Mouse (Mus musculus) forebrain, embryonic 10.5 days (tissue): ENCODE measurements at regions not wholly inside any gene's neighbourhood (a gene's known extent, or its start where the extent isn't known, plus 50 kb on each side); places are given as distances from the start of the nearest gene placed in this dataset.

Experiments
- DNase-seq: peaks from one replicate; pipeline ENCODE4 v3.0.0-alpha.2; 2017; ENCODE audit warnings: low spot score; ENCODE audit errors: extremely low spot score
- H3K27ac ChIP-seq: fragments of 300-500 bp; sonication (generic); 2 replicates; pipeline ENCODE4 v1.5.1; 2016; ENCODE audit warnings: mild to moderate bottlenecking
- H3K27me3 ChIP-seq: fragments of 300-500 bp; sonication (generic); 2 replicates; pipeline ENCODE4 v1.6.1; 2016; ENCODE audit warnings: mild to moderate bottlenecking; ENCODE audit not compliant: poor library complexity, severe bottlenecking
- H3K36me3 ChIP-seq: fragments of 300-500 bp; sonication (generic); replicated peaks from 2 replicates; pipeline ENCODE4 v1.6.1; 2016; ENCODE audit warnings: mild to moderate bottlenecking, moderate library complexity
- H3K4me1 ChIP-seq: fragments of 300-500 bp; sonication (generic); 2 replicates; pipeline ENCODE4 v1.6.1; 2016
- H3K4me3 ChIP-seq: fragments of 300-500 bp; sonication (generic); 2 replicates; pipeline ENCODE4 v1.5.1; 2016; ENCODE audit warnings: mild to moderate bottlenecking, moderate library complexity
- H3K9me3 ChIP-seq: fragments of 300-500 bp; sonication (generic); 2 replicates; pipeline ENCODE4 v1.6.1; 2016; ENCODE audit warnings: mild to moderate bottlenecking, moderate library complexity
- WGBS: fragments of 180-500 bp; shearing (Covaris S2); methylation state at CpG from one replicate; pipeline ENCODE4 v1.1.7; 2016; 5-methylcytosine and 5-hydroxymethylcytosine counted together

DNA sequence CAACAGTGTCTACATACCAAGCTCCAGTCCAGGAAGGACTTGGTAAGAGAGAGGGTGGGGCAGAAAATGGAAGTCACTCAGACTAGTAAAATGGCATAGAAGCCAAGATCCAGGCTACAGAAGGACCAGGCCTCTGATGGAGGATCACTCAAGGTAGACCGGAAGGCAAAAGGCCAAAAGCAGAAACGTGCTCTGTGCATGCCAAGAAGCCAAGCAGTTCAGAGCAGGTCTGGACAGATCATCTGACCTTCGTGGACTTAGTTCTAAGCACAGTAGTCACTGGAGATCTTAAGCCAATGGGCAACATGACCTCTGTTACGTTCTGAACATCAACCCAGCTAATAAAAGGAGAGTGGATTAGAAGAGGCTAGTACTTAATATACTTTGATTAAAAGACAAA is 90.6 kb upstream of the Sesn3 start:
- no peaks in the 10 kb centered on the region for H3K36me3 ChIP-seq
- no peak overlapping the region for H3K27ac ChIP-seq
- DNase-seq, result no peak
- 88% methylated on average over 4 of the region's 4 CpGs for WGBS
- no peaks in the 10 kb centered on the region for H3K9me3 ChIP-seq
- no peaks in the 10 kb centered on the region for H3K27me3 ChIP-seq
- no peak overlapping the region for H3K4me3 ChIP-seq
- H3K4me1 ChIP-seq, result peaks cover 12% of the 10 kb centered on the region; the same call in 1 of the 2 replicates

DNA sequence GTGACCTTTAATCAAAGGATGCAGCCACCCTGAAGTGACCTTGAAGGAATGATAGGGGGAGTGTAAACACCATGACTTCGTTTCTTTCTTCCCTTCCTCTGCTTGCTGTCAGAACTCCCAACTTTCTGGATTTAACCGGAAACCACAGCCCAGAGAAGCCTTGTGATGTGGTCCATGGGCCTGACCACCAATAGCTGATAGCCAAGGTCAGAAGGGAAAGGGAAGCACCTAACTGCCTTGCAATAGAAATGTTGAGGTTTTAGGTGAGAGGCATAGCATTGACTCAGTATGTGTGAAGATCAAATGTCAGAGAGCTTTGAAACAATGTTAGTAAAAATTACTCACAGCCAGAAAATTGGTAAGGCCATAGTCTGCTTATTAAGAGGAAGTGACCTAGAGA is 89.2 kb upstream of the Sesn3 start:
- no peak overlapping the region for H3K4me3 ChIP-seq
- H3K9me3 ChIP-seq, result no peaks in the 10 kb centered on the region
- H3K27ac ChIP-seq, result no peak overlapping the region
- H3K36me3 ChIP-seq, result no peaks in the 10 kb centered on the region
- peaks cover 12% of the 10 kb centered on the region; the same call in 1 of the 2 replicates for H3K4me1 ChIP-seq
- 64% methylated on average over 2 of the region's 2 CpGs for WGBS
- no peak for DNase-seq
- H3K27me3 ChIP-seq, result no peaks in the 10 kb centered on the region

DNA sequence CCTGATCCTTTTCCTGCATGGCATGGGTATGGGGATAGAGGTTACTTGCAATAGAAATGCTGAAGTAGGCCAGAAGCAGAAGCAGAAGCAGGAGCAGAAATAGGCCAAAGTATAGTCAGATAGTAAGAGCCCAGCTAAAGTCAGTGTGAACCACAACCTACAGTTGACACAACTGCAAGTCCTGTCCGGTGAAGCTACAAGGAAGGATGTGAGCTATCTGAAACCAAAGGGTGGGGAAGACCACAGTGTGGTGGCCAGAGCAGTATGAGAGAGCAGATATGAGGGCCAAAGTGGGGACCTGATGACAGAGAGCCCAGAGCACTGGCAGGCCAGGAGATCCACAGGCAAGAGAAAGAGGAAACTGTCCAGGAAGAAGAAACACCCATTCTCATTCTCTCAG is 87.1 kb upstream of the Sesn3 start:
- Histone ChIP-seq H3K4me1 (peaks cover 14% of the 10 kb centered on the region), H3K9me3 (no peaks in the 10 kb centered on the region), H3K27me3 (no peaks in the 10 kb centered on the region), H3K27ac (no peak overlapping the region), H3K36me3 (no peaks in the 10 kb centered on the region), H3K4me3 (no peak overlapping the region)
- DNase-seq, result no peak
- WGBS, result 96% methylated on average over 1 of the region's 1 CpGs

DNA sequence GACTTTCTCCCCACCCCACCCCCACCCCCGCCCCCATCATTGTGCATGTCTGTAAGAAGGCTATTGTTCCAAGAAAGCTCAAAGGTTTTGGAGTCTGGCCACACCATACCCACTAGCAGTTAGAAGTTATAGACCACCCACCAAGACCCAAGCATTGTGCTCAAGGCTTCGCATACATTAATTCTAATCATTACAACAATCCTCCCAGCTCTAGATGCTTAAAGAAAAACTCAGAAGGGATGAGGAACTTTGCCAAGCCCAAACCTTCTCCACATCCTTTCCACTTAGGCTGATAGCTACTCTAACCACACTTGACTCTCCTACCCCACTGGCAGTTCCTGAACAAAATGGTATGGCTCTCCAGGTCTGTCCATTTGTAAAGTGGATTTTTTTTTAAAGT is 86.4 kb upstream of the Sesn3 start:
- no peaks in the 10 kb centered on the region for H3K9me3 ChIP-seq
- DNase-seq, result no peak
- no peaks in the 10 kb centered on the region for H3K36me3 ChIP-seq
- H3K4me1 ChIP-seq, result peaks cover 17% of the 10 kb centered on the region
- WGBS, result 71% methylated on average over 2 of the region's 2 CpGs
- no peaks in the 10 kb centered on the region for H3K27me3 ChIP-seq
- H3K4me3 ChIP-seq, result no peak overlapping the region
- no peak overlapping the region for H3K27ac ChIP-seq

DNA sequence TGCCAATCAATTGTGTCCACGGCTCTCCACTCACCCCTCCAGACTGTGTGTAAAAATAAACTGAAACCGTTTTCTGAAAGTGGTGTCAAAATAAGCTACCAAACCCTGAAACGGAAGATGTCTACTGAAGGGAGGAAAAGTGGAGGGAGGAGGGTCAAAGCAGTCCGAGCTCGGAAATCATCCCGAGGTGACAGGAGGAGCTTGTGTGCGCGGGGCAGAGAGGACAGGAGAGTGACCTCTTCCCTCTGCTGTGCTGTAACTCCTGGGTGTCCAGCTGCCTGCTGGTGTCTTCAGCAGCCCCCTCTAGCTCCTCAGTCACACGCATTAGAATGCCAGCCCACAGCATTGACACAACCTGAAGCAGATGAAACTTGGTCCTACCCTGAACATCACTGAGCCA is 84.2 kb upstream of the Sesn3 start:
- 83% methylated on average over 9 of the region's 9 CpGs for WGBS
- DNase-seq, result no peak
- Histone ChIP-seq H3K4me3 (no peak overlapping the region), H3K9me3 (no peaks in the 10 kb centered on the region), H3K27me3 (no peaks in the 10 kb centered on the region), H3K4me1 (peaks cover 15% of the 10 kb centered on the region), H3K36me3 (no peaks in the 10 kb centered on the region), H3K27ac (no peak overlapping the region)

DNA sequence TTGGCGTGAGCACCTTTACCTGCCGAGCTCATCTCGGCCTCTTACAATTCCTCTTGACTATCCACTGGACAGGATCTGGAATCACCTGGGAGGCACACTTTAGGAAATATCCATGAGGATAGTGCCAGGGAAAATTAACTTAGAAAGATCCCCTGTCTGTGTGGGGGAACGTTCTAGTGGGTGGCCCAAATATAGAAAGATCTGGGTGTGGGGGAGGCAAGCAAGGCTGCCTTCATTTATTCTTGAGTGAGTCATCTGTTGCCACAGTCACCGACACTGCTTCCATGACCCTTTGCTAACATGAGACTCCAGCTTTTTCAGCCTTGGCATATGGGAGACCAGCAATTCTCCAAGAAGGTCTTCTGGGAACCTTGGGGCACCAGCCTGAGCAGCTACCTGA is 80.1 kb upstream of the Sesn3 start:
- no peak for DNase-seq
- no peaks in the 10 kb centered on the region for H3K36me3 ChIP-seq
- no peaks in the 10 kb centered on the region for H3K9me3 ChIP-seq
- H3K4me1 ChIP-seq, result peaks cover 8% of the 10 kb centered on the region
- H3K4me3 ChIP-seq, result no peak overlapping the region
- WGBS, result 96% methylated on average over 5 of the region's 5 CpGs
- H3K27me3 ChIP-seq, result no peaks in the 10 kb centered on the region
- H3K27ac ChIP-seq, result no peak overlapping the region

DNA sequence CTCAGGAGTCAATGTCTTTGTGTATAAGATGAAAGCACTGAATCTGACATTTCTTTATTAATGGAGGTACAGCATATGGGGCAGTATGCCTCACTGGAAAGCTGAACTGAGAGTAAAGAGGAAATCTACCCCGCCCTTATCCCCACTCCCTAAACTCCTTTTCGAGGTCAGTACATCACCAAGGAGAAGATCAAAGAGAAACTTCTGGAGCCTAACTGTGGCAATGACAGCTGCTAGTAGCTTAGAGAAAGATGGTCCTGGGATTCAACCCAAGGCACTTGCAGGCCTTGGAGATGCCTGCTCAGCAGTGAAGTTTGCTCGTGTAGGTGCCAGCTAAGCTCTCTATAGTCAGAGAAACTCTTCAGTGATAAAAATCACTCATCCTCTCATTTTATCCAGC is 75.8 kb upstream of the Sesn3 start:
- DNase-seq, result no peak
- 90% methylated on average over 3 of the region's 3 CpGs for WGBS

DNA sequence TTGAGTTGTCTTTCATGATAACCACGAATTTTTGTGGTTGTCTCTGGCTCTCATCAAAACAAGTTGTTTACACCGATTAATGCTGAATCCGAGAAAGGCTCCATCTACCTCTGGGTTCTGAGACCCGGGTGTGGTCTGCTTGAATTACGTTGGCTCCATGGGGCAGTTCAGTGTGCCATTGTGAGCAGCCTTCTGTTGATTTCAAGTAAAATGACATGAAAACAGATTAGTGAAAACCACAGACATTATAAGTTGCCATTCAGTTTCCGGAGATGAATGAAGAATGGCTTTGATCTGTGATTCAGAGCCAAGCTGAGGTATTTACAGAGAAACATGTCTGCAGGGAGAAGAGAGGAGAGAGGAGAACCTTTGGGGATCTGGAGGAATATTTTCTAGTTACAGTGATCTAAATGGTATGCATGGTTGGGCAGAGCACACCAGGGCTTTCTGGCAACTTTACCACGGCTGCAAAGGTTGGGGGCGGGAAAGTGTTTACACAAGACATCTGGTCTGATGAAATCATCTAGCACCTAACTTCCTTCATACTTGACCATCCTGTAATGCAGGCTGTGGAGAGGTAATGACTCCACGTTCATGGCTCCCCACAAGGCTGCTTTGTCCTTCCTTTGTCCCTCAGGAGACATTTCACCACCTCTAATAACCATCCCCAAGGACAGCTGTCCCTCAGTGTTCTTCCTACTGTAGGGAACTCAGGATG is 74.7 kb upstream of the Sesn3 start:
- DNase-seq, result no peak
- Histone ChIP-seq H3K36me3 (no peaks in the 10 kb centered on the region), H3K9me3 (no peaks in the 10 kb centered on the region), H3K27ac (no peak overlapping the region), H3K4me3 (no peak overlapping the region), H3K27me3 (no peaks in the 10 kb centered on the region), H3K4me1 (no peaks in the 10 kb centered on the region)
- WGBS, result 80% methylated on average over 9 of the region's 9 CpGs

More for the DNA sequence above, 75.8 kb upstream of the Sesn3 start:
- no peaks in the 10 kb centered on the region for H3K36me3 ChIP-seq
- no peak overlapping the region for H3K27ac ChIP-seq
- H3K4me1 ChIP-seq, result no peaks in the 10 kb centered on the region
- no peaks in the 10 kb centered on the region for H3K9me3 ChIP-seq
- H3K27me3 ChIP-seq, result no peaks in the 10 kb centered on the region
- H3K4me3 ChIP-seq, result no peak overlapping the region

DNA sequence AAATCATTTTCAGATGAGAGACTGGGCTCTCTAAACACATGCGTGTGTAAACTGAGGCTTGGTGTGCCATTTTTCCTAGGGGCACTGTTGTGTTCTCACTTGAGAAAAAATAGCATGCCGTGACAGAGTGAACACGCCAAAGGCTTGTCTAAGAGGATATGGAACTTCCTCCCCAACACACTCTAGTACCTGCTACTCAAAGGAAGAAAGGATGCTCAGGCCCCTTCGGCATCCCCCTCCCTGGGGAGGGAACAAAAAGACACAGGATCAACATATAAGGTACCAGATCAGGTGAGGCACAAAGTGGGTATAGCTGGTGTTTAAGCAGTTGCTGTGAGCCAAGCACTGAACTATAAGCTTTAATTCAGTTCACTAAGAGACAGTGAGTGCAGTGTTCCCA is 74.0 kb upstream of the Sesn3 start:
- Histone ChIP-seq H3K4me1 (no peaks in the 10 kb centered on the region), H3K9me3 (no peaks in the 10 kb centered on the region), H3K36me3 (no peaks in the 10 kb centered on the region), H3K4me3 (no peak overlapping the region), H3K27ac (no peak overlapping the region), H3K27me3 (no peaks in the 10 kb centered on the region)
- 89% methylated on average over 4 of the region's 4 CpGs for WGBS
- DNase-seq, result no peak

DNA sequence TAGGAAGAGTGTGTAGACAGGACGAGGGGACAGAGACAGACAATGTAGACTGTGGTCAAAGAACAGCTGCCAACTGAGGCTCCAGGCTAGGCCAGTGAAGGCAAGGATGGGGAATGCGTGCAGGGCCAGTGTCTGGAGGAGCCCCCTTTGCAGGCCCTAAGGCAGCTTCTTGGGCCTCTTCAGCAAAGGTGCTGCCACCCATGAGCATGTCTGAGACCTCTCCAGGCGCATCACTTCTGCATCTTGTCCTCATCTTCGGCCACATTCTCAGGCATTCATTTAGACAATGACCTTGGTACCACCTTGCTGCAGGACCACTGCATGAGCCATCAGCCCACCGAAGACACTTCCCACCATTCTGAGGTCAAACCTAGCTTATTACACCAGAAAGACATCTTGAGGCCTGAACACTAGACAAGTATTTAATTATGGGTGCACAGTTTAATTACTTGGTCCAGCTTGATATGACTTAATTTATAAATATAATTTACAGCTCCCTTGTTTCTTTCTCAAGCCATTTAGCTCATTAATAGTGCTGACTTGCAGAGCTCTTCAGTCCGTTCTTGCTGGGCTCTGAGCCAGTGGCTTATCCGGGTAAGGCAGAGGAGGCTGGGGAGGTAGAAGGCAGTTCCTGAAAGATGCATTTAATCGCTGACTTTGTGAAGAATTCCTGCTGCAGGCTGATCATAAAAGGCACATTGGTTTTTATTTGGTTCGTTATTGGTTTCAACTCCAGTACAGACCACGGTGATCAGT is 72.1 kb upstream of the Sesn3 start:
- no peaks in the 10 kb centered on the region for H3K36me3 ChIP-seq
- no peaks in the 10 kb centered on the region for H3K9me3 ChIP-seq
- no peak overlapping the region for H3K4me3 ChIP-seq
- H3K4me1 ChIP-seq, result no peaks in the 10 kb centered on the region
- no peak overlapping the region for H3K27ac ChIP-seq
- no peaks in the 10 kb centered on the region for H3K27me3 ChIP-seq
- DNase-seq, result no peak
- 88% methylated on average over 10 of the region's 10 CpGs for WGBS

DNA sequence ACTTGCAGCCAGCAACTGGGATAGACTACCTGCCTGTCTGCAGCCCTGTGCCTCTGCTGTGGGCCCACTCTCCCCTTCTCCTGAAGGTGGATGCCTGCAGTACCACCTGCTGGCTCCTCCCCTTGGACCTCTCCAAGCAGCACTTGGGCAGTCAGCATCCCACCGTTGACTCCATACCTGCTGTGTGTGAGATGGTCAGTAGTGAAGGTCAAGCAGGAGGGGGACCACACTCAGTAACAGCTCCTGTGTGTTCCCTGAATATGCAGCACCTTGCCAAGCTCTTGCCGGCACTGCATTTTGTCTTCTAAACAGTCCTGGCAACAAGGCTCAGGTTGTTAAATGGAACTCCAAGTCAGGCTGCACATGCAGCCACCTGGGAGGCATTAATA is 71.6 kb upstream of the Sesn3 start:
- Histone ChIP-seq H3K4me1 (no peaks in the 10 kb centered on the region), H3K4me3 (no peak overlapping the region), H3K9me3 (no peaks in the 10 kb centered on the region), H3K36me3 (no peaks in the 10 kb centered on the region), H3K27ac (no peak overlapping the region), H3K27me3 (no peaks in the 10 kb centered on the region)
- WGBS, result 89% methylated on average over 2 of the region's 2 CpGs
- DNase-seq, result no peak

DNA sequence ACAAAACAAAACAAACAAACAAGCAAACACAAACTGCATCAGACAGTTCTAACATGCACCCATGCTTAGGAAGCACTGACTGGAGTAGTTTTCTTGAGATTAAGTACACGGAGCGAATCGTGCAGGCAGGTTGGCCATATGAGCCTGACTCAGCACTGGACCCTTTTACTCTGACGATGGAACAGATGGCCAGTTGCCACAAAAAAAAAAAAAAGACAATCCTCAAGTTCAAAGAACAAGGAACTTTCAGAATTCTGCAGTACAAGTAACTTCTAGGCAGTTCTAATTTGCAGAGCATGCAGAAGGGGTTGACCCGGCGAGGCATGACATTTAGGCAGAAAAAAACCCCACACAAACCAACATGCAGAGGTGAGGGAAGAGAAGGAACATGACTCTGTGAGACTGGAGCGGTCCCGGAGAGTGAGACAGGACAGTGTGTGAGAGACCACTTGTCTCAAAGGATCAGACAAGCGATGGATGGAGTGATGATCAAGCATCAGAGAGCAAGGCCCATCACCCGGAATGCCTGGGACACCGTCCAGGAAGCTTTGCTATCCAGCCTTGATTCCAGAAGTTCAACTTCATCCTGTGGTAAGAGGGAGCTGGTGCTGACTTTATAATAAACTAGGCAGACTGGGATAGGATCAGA is 71.0 kb upstream of the Sesn3 start:
- DNase-seq, result no peak
- H3K27me3 ChIP-seq, result no peaks in the 10 kb centered on the region
- H3K9me3 ChIP-seq, result no peaks in the 10 kb centered on the region
- no peak overlapping the region for H3K27ac ChIP-seq
- H3K36me3 ChIP-seq, result no peaks in the 10 kb centered on the region
- no peaks in the 10 kb centered on the region for H3K4me1 ChIP-seq
- no peak overlapping the region for H3K4me3 ChIP-seq
- 93% methylated on average over 11 of the region's 11 CpGs for WGBS

DNA sequence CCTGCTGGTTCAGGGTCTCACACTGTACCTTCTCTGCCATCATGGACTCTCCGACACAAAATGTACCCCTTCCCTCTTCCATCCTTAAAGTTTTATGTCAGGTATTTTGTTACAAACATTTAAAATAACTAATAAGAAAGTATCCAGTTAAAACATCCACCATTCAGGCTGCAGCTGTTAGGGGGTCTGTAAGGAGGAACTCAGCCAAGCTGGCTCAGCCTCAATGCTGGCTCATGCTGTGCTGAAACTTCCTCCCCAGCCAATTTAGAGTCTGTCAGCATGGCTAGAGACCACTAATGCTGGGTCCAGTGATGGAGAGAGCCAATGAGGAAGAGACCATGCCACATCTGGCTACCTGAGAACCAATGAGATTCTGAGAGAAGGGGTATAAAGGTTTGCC is 70.0 kb upstream of the Sesn3 start:
- Histone ChIP-seq H3K9me3 (no peaks in the 10 kb centered on the region), H3K27me3 (no peaks in the 10 kb centered on the region), H3K36me3 (no peaks in the 10 kb centered on the region), H3K4me1 (no peaks in the 10 kb centered on the region), H3K27ac (no peak overlapping the region), H3K4me3 (no peak overlapping the region)
- no peak for DNase-seq
- WGBS, result 91% methylated on average over 1 of the region's 1 CpGs
